Mouse (Mus musculus) liver, embryonic 11.5 days (tissue): Measurements from ENCODE around the gene Dzip1l. TPM values are rescaled to one million over a fixed set of nuclear protein-coding genes. Genes with fewer than 3 reads are reported as not detected.
A peak's percentile ranks its signal among the peaks of the same experiment; 100 is the strongest.

Source experiments
- ATAC-seq: fragments of 200-750 bp; cut with Nextera tagmentation; replicated peaks from 2 replicates; pipeline ENCODE4 v1.8.0; 2017; ENCODE audit warnings: moderate number of reproducible peaks, mild to moderate bottlenecking, moderate TSS enrichment, moderate library complexity; ENCODE audit not compliant: low FRiP score
- DNase-seq: peaks from one replicate; pipeline ENCODE4 v3.0.0-alpha.2; 2017; ENCODE audit warnings: low spot score
- H3K27ac ChIP-seq: fragments of 300-500 bp; sonication (generic); 2 replicates; pipeline ENCODE4 v1.5.1; 2014; ENCODE audit warnings: mild to moderate bottlenecking, low read depth, low read length, control low read depth
- H3K27me3 ChIP-seq: fragments of 300-500 bp; sonication (generic); replicated peaks from 2 replicates; pipeline ENCODE4 v1.6.1; 2014; ENCODE audit warnings: low read length, mixed read lengths; ENCODE audit not compliant: control insufficient read depth, insufficient read depth
- H3K36me3 ChIP-seq: fragments of 300-500 bp; sonication (generic); 2 replicates; pipeline ENCODE4 v1.6.1; 2014; ENCODE audit warnings: mild to moderate bottlenecking, low read length, moderate library complexity, mixed read lengths; ENCODE audit not compliant: control insufficient read depth, insufficient read depth
- H3K4me1 ChIP-seq: fragments of 300-500 bp; sonication (generic); replicated peaks from 2 replicates; pipeline ENCODE4 v1.6.1; 2014; ENCODE audit warnings: low read length, mixed read lengths; ENCODE audit not compliant: control insufficient read depth, insufficient read depth
- H3K4me2 ChIP-seq: fragments of 300-500 bp; sonication (generic); 2 replicates; pipeline ENCODE4 v1.6.1; 2014; ENCODE audit warnings: mild to moderate bottlenecking, control low read depth, moderate library complexity
- H3K4me3 ChIP-seq: fragments of 300-500 bp; sonication (generic); 2 replicates; pipeline ENCODE4 v1.5.1; 2014; ENCODE audit warnings: low read depth, low read length, control low read depth
- H3K9ac ChIP-seq: fragments of 300-500 bp; sonication (generic); 2 replicates; pipeline ENCODE4 v1.6.1; 2014; ENCODE audit warnings: low read depth, low read length, control low read depth
- H3K9me3 ChIP-seq: fragments of 300-500 bp; sonication (generic); 2 replicates; pipeline ENCODE4 v1.6.1; 2016; ENCODE audit warnings: low read length, inconsistent platforms, mixed read lengths; ENCODE audit not compliant: control insufficient read depth
- WGBS: fragments of 180-500 bp; shearing (Covaris S2); extraction: QIAGEN DNeasy Blood & Tissue Kit; methylation state at CpG from one replicate; pipeline ENCODE4 v1.1.7; 2014; 5-methylcytosine and 5-hydroxymethylcytosine counted together
- polyA plus RNA-seq: library from polyadenylated mRNA; unstranded; fragments of >200 nt; fragmentation: Nextera tagmentation; extraction: Ambion mirVana; gene quantifications from 2 replicates; pipeline ENCODE4 v1.2.1, GENCODE M21; 2014

Dzip1l gene
- polyA plus RNA-seq, 1 experiment from 2014 or later = 6.2 TPM

- H3K27ac ChIP-seq = no peak overlapping the region
- ATAC-seq (no peak), DNase-seq (no peak)
- H3K4me2 ChIP-seq = no peak overlapping the region
- no peaks in the 10 kb centered on the region for H3K4me1 ChIP-seq
- 85% methylated on average over 11 of the region's 11 CpGs for WGBS
- H3K4me3 ChIP-seq = no peak overlapping the region
- H3K27me3 ChIP-seq = no peaks in the 10 kb centered on the region
- no peaks in the 10 kb centered on the region for H3K9me3 ChIP-seq
- no peaks in the 10 kb centered on the region for H3K36me3 ChIP-seq
- H3K9ac ChIP-seq = no peak overlapping the region
These were observed 9.1 kb upstream of the Dzip1l start for GRCm38 (mm10) chr9:99620196-99620595.

GRCm38 (mm10) chr9:99622034-99622433, 7.3 kb upstream of the Dzip1l start:
- WGBS = 68% methylated on average over 1 of the region's 1 CpGs

GRCm38 (mm10) chr9:99622966-99623365, 6.3 kb upstream of the Dzip1l start:
- no peaks in the 10 kb centered on the region for H3K9me3 ChIP-seq
- 50% methylated on average over 2 of the region's 2 CpGs for WGBS
- ATAC-seq = no peak
- H3K9ac ChIP-seq = no peak overlapping the region
- no peaks in the 10 kb centered on the region for H3K36me3 ChIP-seq
- H3K27ac ChIP-seq = no peak overlapping the region
- no peaks in the 10 kb centered on the region for H3K27me3 ChIP-seq
- H3K4me1 ChIP-seq = no peaks in the 10 kb centered on the region
- H3K4me2 ChIP-seq = no peak overlapping the region
- H3K4me3 ChIP-seq = no peak overlapping the region
- no peak for DNase-seq

More at GRCm38 (mm10) chr9:99622034-99622433, 7.3 kb upstream of the Dzip1l start:
- H3K27ac ChIP-seq = no peak overlapping the region
- DNase-seq = no peak
- no peaks in the 10 kb centered on the region for H3K4me1 ChIP-seq
- no peak overlapping the region for H3K4me2 ChIP-seq
- no peaks in the 10 kb centered on the region for H3K36me3 ChIP-seq
- no peak overlapping the region for H3K9ac ChIP-seq
- H3K9me3 ChIP-seq = no peaks in the 10 kb centered on the region
- no peak for ATAC-seq
- no peak overlapping the region for H3K4me3 ChIP-seq
- H3K27me3 ChIP-seq = no peaks in the 10 kb centered on the region

GRCm38 (mm10) chr9:99624117-99624516, 5.2 kb upstream of the Dzip1l start:
- peaks cover under 1% of the 10 kb centered on the region; the same call in 1 of the 2 replicates for H3K4me1 ChIP-seq
- DNase-seq = no peak
- no peaks in the 10 kb centered on the region for H3K9me3 ChIP-seq
- no peak overlapping the region for H3K9ac ChIP-seq
- ATAC-seq = no peak
- H3K36me3 ChIP-seq = no peaks in the 10 kb centered on the region
- H3K27me3 ChIP-seq = no peaks in the 10 kb centered on the region
- no peak overlapping the region for H3K4me3 ChIP-seq
- H3K27ac ChIP-seq = no peak overlapping the region
- no peak overlapping the region for H3K4me2 ChIP-seq
- 67% methylated on average over 6 of the region's 6 CpGs for WGBS

GRCm38 (mm10) chr9:99628581-99628980, 715 bp upstream of the Dzip1l start:
- DNase-seq (no peak), ATAC-seq (no peak)
- Histone ChIP-seq H3K4me2 (no peak overlapping the region), H3K27me3 (no peaks in the 10 kb centered on the region), H3K9me3 (no peaks in the 10 kb centered on the region), H3K4me3 (no peak overlapping the region), H3K27ac (no peak overlapping the region), H3K9ac (no peak overlapping the region), H3K36me3 (no peaks in the 10 kb centered on the region), H3K4me1 (peaks cover 3% of the 10 kb centered on the region; the same call in 1 of the 2 replicates)
- 63% methylated on average over 4 of the region's 4 CpGs for whole genome bisulfite sequencing

- DNase-seq = peak; percentile 33
- 4% methylated on average over 11 of the region's 11 CpGs for WGBS
- 0 out of 2 replicates have a peak, but pooled peaks have one; percentile 29 for ATAC-seq
- no peaks in the 10 kb centered on the region for H3K9me3 ChIP-seq
- H3K36me3 ChIP-seq = no peaks in the 10 kb centered on the region
- peaks cover 3% of the 10 kb centered on the region; the same call in 1 of the 2 replicates for H3K4me1 ChIP-seq
- peak overlapping the region; percentile 30; the same call in 1 of the 2 replicates for H3K27ac ChIP-seq
- peak overlapping the region; percentile 63 for H3K4me3 ChIP-seq
- peak overlapping the region; percentile 83 for H3K4me2 ChIP-seq
- no peaks in the 10 kb centered on the region for H3K27me3 ChIP-seq
- H3K9ac ChIP-seq = peak overlapping the region; percentile 68
These were observed 775 bp downstream of the Dzip1l start for GRCm38 (mm10) chr9:99630071-99630470.

GRCm38 (mm10) chr9:99630528-99631125, 1.3 kb downstream of the Dzip1l start:
- 56% methylated on average over 9 of the region's 9 CpGs for WGBS
- DNase-seq = no peak
- Histone ChIP-seq H3K4me2 (peak overlapping the region; percentile 83), H3K9me3 (no peaks in the 10 kb centered on the region), H3K36me3 (no peaks in the 10 kb centered on the region), H3K4me1 (peaks cover 3% of the 10 kb centered on the region; the same call in 1 of the 2 replicates), H3K27me3 (no peaks in the 10 kb centered on the region), H3K4me3 (peak overlapping the region; percentile 63), H3K27ac (no peak overlapping the region), H3K9ac (peak overlapping the region; percentile 68)
- ATAC-seq = no peak

GRCm38 (mm10) chr9:99631781-99632180, 2.5 kb downstream of the Dzip1l start:
- H3K9me3 ChIP-seq = no peaks in the 10 kb centered on the region
- ATAC-seq (no peak), DNase-seq (no peak)
- peaks cover 3% of the 10 kb centered on the region; the same call in 1 of the 2 replicates for H3K4me1 ChIP-seq
- no peak overlapping the region for H3K4me3 ChIP-seq
- H3K9ac ChIP-seq = no peak overlapping the region
- WGBS = 65% methylated on average over 2 of the region's 2 CpGs
- H3K36me3 ChIP-seq = no peaks in the 10 kb centered on the region
- no peaks in the 10 kb centered on the region for H3K27me3 ChIP-seq
- H3K27ac ChIP-seq = no peak overlapping the region
- no peak overlapping the region for H3K4me2 ChIP-seq

GRCm38 (mm10) chr9:99632264-99632663, 3.0 kb downstream of the Dzip1l start:
- no peak for ATAC-seq
- peaks cover 3% of the 10 kb centered on the region; the same call in 1 of the 2 replicates for H3K4me1 ChIP-seq
- WGBS = 73% methylated on average over 8 of the region's 8 CpGs
- no peak overlapping the region for H3K4me2 ChIP-seq
- H3K36me3 ChIP-seq = no peaks in the 10 kb centered on the region; the same call in 1 of the 2 replicates
- H3K9me3 ChIP-seq = no peaks in the 10 kb centered on the region
- no peak overlapping the region for H3K4me3 ChIP-seq
- H3K9ac ChIP-seq = no peak overlapping the region
- no peak for DNase-seq
- H3K27me3 ChIP-seq = no peaks in the 10 kb centered on the region
- no peak overlapping the region for H3K27ac ChIP-seq
